Mouse (Mus musculus) brain, embryonic 14.5 days (tissue): Measurements from ENCODE around the gene Efna4.

Experiments used
- CTCF ChIP-seq: fragments of 200-500 bp; IDR thresholded peaks from 2 replicates; pipeline ENCODE4 v1.5.1; 2012; ENCODE audit warnings: inconsistent platforms, mild to moderate bottlenecking, moderate library complexity, borderline replicate concordance; ENCODE audit not compliant: insufficient read depth, insufficient read length; ENCODE audit errors: extremely low read depth
- POLR2A ChIP-seq: fragments of 200-500 bp; IDR thresholded peaks from 2 replicates; pipeline ENCODE4 v1.6.1; 2012; ENCODE audit warnings: mild to moderate bottlenecking, inconsistent platforms, borderline replicate concordance; ENCODE audit not compliant: poor library complexity, insufficient read depth, insufficient read length, severe bottlenecking; ENCODE audit errors: extremely low read depth

GRCm38 (mm10) chr3:89337062-89337720 is 637 bp downstream of the Efna4 start:
- TF ChIP-seq CTCF (no peak), POLR2A (no peak)
